Mouse (Mus musculus) CH12.LX (cell line): Measurements from ENCODE around the gene Sec24c. TPM values are rescaled to one million over a fixed set of nuclear protein-coding genes. Genes with fewer than 3 reads are reported as not detected.

Source experiments
- DNase-seq: peaks from one replicate; pipeline ENCODE4 v3.0.0-alpha.2; 2013; ENCODE audit errors: extremely low read depth
- H3K27ac ChIP-seq: 2 replicates; pipeline ENCODE4 v1.5.1; 2012; ENCODE audit warnings: low read depth, mild to moderate bottlenecking, control low read depth, moderate library complexity; ENCODE audit not compliant: insufficient read depth
- H3K27me3 ChIP-seq: replicated peaks from 2 replicates; pipeline ENCODE3; 2012; ENCODE audit warnings: inconsistent platforms
- H3K36me3 ChIP-seq, 2 experiments: replicated peaks in 1 of 2; 2 replicates each; pipeline versions ENCODE3 to v1.6.1; 2012; ENCODE audit warnings: inconsistent platforms in 1 of 2, low read length in 1 of 2, mild to moderate bottlenecking in 1 of 2, mixed read lengths in 1 of 2, moderate library complexity in 1 of 2; ENCODE audit not compliant: control insufficient read depth in 1 of 2, insufficient read depth in 1 of 2
- H3K4me1 ChIP-seq, 2 experiments: 2 replicates each; pipeline ENCODE4 v1.6.1; 2012; ENCODE audit warnings: inconsistent platforms in 1 of 2, moderate library complexity in 1 of 2; ENCODE audit not compliant: insufficient read depth in 2 of 2, control insufficient read depth in 1 of 2
- H3K4me2 ChIP-seq: 2 replicates; pipeline ENCODE4 v1.6.1; 2012; ENCODE audit warnings: low read depth, mild to moderate bottlenecking, control low read depth; ENCODE audit not compliant: poor library complexity, insufficient read depth, severe bottlenecking
- H3K4me3 ChIP-seq, 3 experiments: fragments of 150-350 bp in 1 of 3; sonication (generic) in 1 of 3; replicated peaks in 1 of 3; 2 replicates each; pipeline versions ENCODE3 to v1.5.1; 2011 to 2012; ENCODE audit warnings: low read depth in 2 of 3, low read length in 2 of 3, mild to moderate bottlenecking in 2 of 3, moderate library complexity in 2 of 3, control low read depth in 1 of 3, improper control_type of control experiment in 1 of 3, inconsistent platforms in 1 of 3, mixed read lengths in 1 of 3; ENCODE audit not compliant: poor library complexity in 1 of 3
- H3K79me2 ChIP-seq: replicated peaks from 2 replicates; pipeline ENCODE4 v1.6.1; 2012; ENCODE audit warnings: mild to moderate bottlenecking, moderate library complexity; ENCODE audit not compliant: control insufficient read depth, poor library complexity, insufficient read depth, severe bottlenecking; ENCODE audit errors: extremely low read depth
- H3K9ac ChIP-seq: 2 replicates; pipeline ENCODE4 v1.6.1; 2012; ENCODE audit warnings: low read depth, mild to moderate bottlenecking, control low read depth, moderate library complexity; ENCODE audit not compliant: insufficient read depth
- H3K9me3 ChIP-seq: replicated peaks from 2 replicates; pipeline ENCODE3; 2012; ENCODE audit warnings: low read length, inconsistent platforms, mixed read lengths
- BHLHE40 ChIP-seq: IDR thresholded peaks from 2 replicates; pipeline ENCODE4 v1.6.1; 2011; ENCODE audit warnings: mild to moderate bottlenecking, low read depth, low read length, improper control_type of control experiment
- CHD1 ChIP-seq: IDR thresholded peaks from 2 replicates; pipeline ENCODE4 v1.6.1; 2012; ENCODE audit warnings: low read depth, low read length, improper control_type of control experiment, inconsistent platforms
- CHD2 ChIP-seq: IDR thresholded peaks from 2 replicates; pipeline ENCODE4 v1.6.1; 2011; ENCODE audit warnings: low read length, improper control_type of control experiment
- CTCF ChIP-seq, 2 experiments: IDR thresholded peaks in 1 of 2; conservative IDR thresholded peaks in 1 of 2; 2 replicates each; pipeline ENCODE4 v1.5.1; 2011 to 2012; ENCODE audit warnings: low read depth in 2 of 2, low read length in 2 of 2, improper control_type of control experiment in 1 of 2, inconsistent platforms in 1 of 2, mild to moderate bottlenecking in 1 of 2, moderate library complexity in 1 of 2
- ELF1 ChIP-seq: IDR thresholded peaks from 2 replicates; pipeline ENCODE4 v1.6.1; 2014; ENCODE audit warnings: low read depth, mild to moderate bottlenecking, inconsistent platforms, low read length, improper control_type of control experiment
- EP300 ChIP-seq: IDR thresholded peaks from 2 replicates; pipeline ENCODE4 v1.6.1; 2011; ENCODE audit warnings: low read length, improper control_type of control experiment
- HCFC1 ChIP-seq: IDR thresholded peaks from 2 replicates; pipeline ENCODE4 v1.6.1; 2012; ENCODE audit warnings: low read depth, mild to moderate bottlenecking, inconsistent platforms, low read length, improper control_type of control experiment
- IRF4 ChIP-seq: IDR thresholded peaks from 2 replicates; pipeline ENCODE4 v1.6.1; 2014; ENCODE audit warnings: low read depth, mild to moderate bottlenecking, inconsistent platforms, low read length, improper control_type of control experiment
- JUN ChIP-seq: IDR thresholded peaks from 2 replicates; pipeline ENCODE4 v1.6.1; 2011; ENCODE audit warnings: low read depth, mild to moderate bottlenecking, low read length, improper control_type of control experiment, moderate library complexity; ENCODE audit not compliant: insufficient read depth
- MAX ChIP-seq: IDR thresholded peaks from 2 replicates; pipeline ENCODE4 v1.6.1; 2011; ENCODE audit warnings: low read length, improper control_type of control experiment
- MAZ ChIP-seq: IDR thresholded peaks from 2 replicates; pipeline ENCODE4 v1.6.1; 2012; ENCODE audit warnings: low read depth, mild to moderate bottlenecking, inconsistent platforms, low read length, improper control_type of control experiment, moderate library complexity
- MEF2A ChIP-seq: IDR thresholded peaks from 2 replicates; pipeline ENCODE4 v1.6.1; 2014; ENCODE audit warnings: low read depth, mild to moderate bottlenecking, inconsistent platforms, low read length, improper control_type of control experiment, borderline replicate concordance
- MXI1 ChIP-seq: IDR thresholded peaks from 2 replicates; pipeline ENCODE4 v1.6.1; 2011; ENCODE audit warnings: mild to moderate bottlenecking, low read depth, low read length, improper control_type of control experiment
- MYC ChIP-seq: IDR thresholded peaks from 2 replicates; pipeline ENCODE4 v1.6.1; 2011; ENCODE audit warnings: low read depth, mild to moderate bottlenecking, improper control_type of control experiment, low read length
- NELFE ChIP-seq: IDR thresholded peaks from 2 replicates; pipeline ENCODE4 v1.6.1; 2011; ENCODE audit warnings: low read depth, low read length, improper control_type of control experiment
- NRF1 ChIP-seq: IDR thresholded peaks from 2 replicates; pipeline ENCODE4 v1.6.1; 2014; ENCODE audit warnings: low read depth, mild to moderate bottlenecking, inconsistent platforms, low read length, improper control_type of control experiment, moderate library complexity
- PAX5 ChIP-seq: IDR thresholded peaks from 2 replicates; pipeline ENCODE4 v1.6.1; 2012; ENCODE audit warnings: low read length, inconsistent platforms, mixed read lengths
- POLR2A ChIP-seq: IDR thresholded peaks from 2 replicates; pipeline ENCODE4 v1.6.1; 2011; ENCODE audit warnings: low read depth, mild to moderate bottlenecking, improper control_type of control experiment, low read length
- POLR2AphosphoS2 ChIP-seq: IDR thresholded peaks from 2 replicates; pipeline ENCODE4 v1.6.1; 2011; ENCODE audit warnings: low read depth, low read length, improper control_type of control experiment
- RAD21 ChIP-seq: IDR thresholded peaks from 2 replicates; pipeline ENCODE4 v1.6.1; 2011; ENCODE audit warnings: low read depth, mild to moderate bottlenecking, low read length, improper control_type of control experiment, moderate library complexity
- SIN3A ChIP-seq: IDR thresholded peaks from 2 replicates; pipeline ENCODE4 v1.6.1; 2012; ENCODE audit warnings: low read length, improper control_type of control experiment, inconsistent platforms
- TBP ChIP-seq: conservative IDR thresholded peaks from 2 replicates; pipeline ENCODE4 v1.6.1; 2011; ENCODE audit warnings: low read depth, low read length, improper control_type of control experiment
- USF2 ChIP-seq: conservative IDR thresholded peaks from 2 replicates; pipeline ENCODE4 v1.6.1; 2011; ENCODE audit warnings: low read depth, low read length, improper control_type of control experiment
- ZKSCAN1 ChIP-seq: IDR thresholded peaks from 2 replicates; pipeline ENCODE4 v1.6.1; 2012; ENCODE audit warnings: low read depth, inconsistent platforms, low read length, improper control_type of control experiment, borderline replicate concordance
- ZMIZ1 ChIP-seq: IDR thresholded peaks from 2 replicates; pipeline ENCODE4 v1.6.1; 2012; ENCODE audit warnings: low read depth, mild to moderate bottlenecking, inconsistent platforms, low read length, improper control_type of control experiment
- ZNF384 ChIP-seq: IDR thresholded peaks from 2 replicates; pipeline ENCODE4 v1.6.1; 2012; ENCODE audit warnings: low read depth, low read length, improper control_type of control experiment, inconsistent platforms
- dilution Hi-C: fragments of 300-500 bp; cut with MboI; formaldehyde crosslinking; loops from 2 replicates; pipeline ENCODE4 v1.14.3; 2020; ENCODE audit warnings: low sequenced_read_pairs; ENCODE audit not compliant: extremely low pct_unique_long_range_greater_than_20kb, extremely low pct_ligation_motif_present
- in situ Hi-C: fragments of 300-500 bp; cut with MboI; formaldehyde crosslinking; loops from 3 replicates; pipeline ENCODE4 v1.14.3; 2019; ENCODE audit warnings: low sequenced_read_pairs, low pct_ligation_motif_present, low pct_unique_long_range_greater_than_20kb, mixed read lengths
- polyA plus RNA-seq: library from polyadenylated mRNA; unstranded; fragments of >175 nt; gene quantifications from 2 replicates; pipeline ENCODE4 v1.2.1, GENCODE M21; 2012; ENCODE audit warnings: low read depth; ENCODE audit not compliant: insufficient read length
- total RNA-seq, 2 experiments: library from RNA; depleted of rRNA; stranded (reverse); fragments of 300-350 nt in 1 of 2; fragments of >200 nt in 1 of 2; gene quantifications; 2 replicates each; pipeline ENCODE4 v1.2.3; 2012 to 2014

Gene Sec24c
- total and polyA plus RNA-seq, 3 experiments, result 51.2 to 122 (median 95.9) TPM

DNA sequence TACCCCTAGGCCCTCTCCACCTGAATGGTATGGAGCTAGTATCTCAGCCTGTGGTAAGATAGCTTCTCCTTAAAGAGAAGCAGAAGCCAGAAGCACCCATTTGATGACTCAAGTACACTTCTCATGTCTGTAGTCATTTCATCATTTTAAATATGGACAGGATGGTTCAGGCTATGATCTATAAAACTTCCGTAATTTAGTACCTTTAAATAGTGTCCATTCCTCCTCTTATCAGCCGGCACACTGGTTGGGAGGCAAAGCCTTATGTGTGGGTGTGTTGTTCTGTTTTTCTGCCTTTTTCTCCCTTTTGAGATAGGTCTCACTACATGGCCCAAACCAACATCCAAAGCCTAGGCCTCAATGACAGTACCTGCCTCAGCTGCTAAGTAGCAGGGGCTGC is 24.4 kb downstream of the Sec24c start:
- TF ChIP-seq USF2 (no peak), CHD1 (no peak), RAD21 (no peak), CTCF (conservative IDR thresholded peaks at IDR 0.05 in 1 of 2, IDR thresholded peaks at IDR 0.05 in 1 of 2; ENCODE audit: low read depth in 2 of 2, low read length in 2 of 2) (no peak), POLR2AphosphoS2 (no peak)
- 0 out of 2 replicates have a peak overlapping the region, but pooled peaks have one; percentile 20 for H3K9ac ChIP-seq
- no peak overlapping the region for H3K4me3 ChIP-seq
- H3K79me2 ChIP-seq, result peaks cover 79% of the 10 kb centered on the region
- dilution Hi-C loops, result no loop called here
- 0 out of 2 replicates have a peak overlapping the region, but pooled peaks have one; percentile 4 for H3K4me2 ChIP-seq
- DNase-seq, result no peak
- in situ Hi-C loops, result no loop called here
- H3K27me3 ChIP-seq, result no peaks in the 10 kb centered on the region
- H3K36me3 ChIP-seq, result peaks cover 7 to 57% of the 10 kb centered on the region in 2 experiments
- no peak overlapping the region for H3K27ac ChIP-seq
- no peaks in the 10 kb centered on the region for H3K9me3 ChIP-seq
- H3K4me1 ChIP-seq, result peaks cover 18 to 65% of the 10 kb centered on the region in 2 experiments

DNA sequence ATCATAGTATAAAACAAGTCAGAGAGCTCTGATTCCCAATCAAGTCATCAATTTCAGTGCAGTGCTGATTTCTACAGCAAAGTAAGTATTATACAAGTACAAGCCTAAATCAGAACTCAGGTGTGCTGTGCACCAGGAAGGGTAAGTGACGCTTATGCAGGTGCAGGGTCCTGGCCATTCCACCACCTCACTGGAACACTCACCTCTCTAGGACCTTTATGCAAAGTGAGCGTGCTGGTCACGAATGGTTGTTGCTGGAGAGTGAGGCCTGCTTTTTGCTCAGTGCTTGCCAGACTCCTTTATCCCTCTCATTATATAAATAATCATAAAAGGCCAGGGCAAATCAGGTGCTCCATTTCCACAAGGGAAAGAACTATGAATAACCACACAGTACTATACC is 26.3 kb downstream of the Sec24c start:
- in situ Hi-C loops (no loop called here), dilution Hi-C loops (no loop called here)
- Histone ChIP-seq H3K4me3 (no peak overlapping the region), H3K9ac (peak overlapping the region; percentile 37; the same call in 1 of the 2 replicates), H3K4me1 (peaks cover 8 to 60% of the 10 kb centered on the region in 2 experiments; a peak in 3 of 4 replicates)
- TF ChIP-seq MYC (no peak), EP300 (no peak), BHLHE40 (peak; percentile 72)
- TF ChIP-seq, all 38 proteins: peak for 1
- H3K36me3 ChIP-seq, result peaks cover 9 to 56% of the 10 kb centered on the region in 2 experiments
- peak overlapping the region; percentile 96; the same call in 1 of the 2 replicates for H3K4me2 ChIP-seq
- no peak overlapping the region for H3K27ac ChIP-seq
- H3K9me3 ChIP-seq, result no peaks in the 10 kb centered on the region
- H3K27me3 ChIP-seq, result no peaks in the 10 kb centered on the region
- DNase-seq, result no peak
- peaks cover 83% of the 10 kb centered on the region for H3K79me2 ChIP-seq

DNA sequence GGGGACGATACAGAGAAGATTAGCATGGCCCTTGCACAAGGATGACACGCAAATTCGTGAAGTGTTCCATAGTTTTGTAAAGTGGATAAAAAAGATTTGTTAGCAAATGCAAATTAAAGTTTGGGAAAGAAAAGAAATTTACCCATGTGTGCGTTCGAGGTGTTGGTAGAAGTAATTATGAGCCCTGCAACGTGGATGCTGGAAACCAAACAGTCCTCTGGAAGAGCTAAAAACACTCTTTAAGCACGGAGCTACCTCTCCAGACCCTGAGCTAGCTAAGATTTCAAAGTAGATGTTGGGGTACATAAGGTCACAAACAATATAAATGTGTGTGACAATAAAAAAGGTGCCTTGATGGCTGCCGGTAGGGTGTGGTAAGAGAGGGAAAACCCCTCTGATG is 27.4 kb downstream of the Sec24c start:
- H3K36me3 ChIP-seq, result peaks cover 9 to 50% of the 10 kb centered on the region in 2 experiments
- peak overlapping the region; percentile 96 for H3K4me2 ChIP-seq
- in situ Hi-C loops (no loop called here), dilution Hi-C loops (no loop called here)
- 0 out of 2 replicates have a peak overlapping the region, but pooled peaks have one; percentile 33 for H3K27ac ChIP-seq
- H3K4me3 ChIP-seq, result peak overlapping the region; percentile 79 to 96 (median 94)
- no peaks in the 10 kb centered on the region for H3K9me3 ChIP-seq
- H3K79me2 ChIP-seq, result peaks cover 73% of the 10 kb centered on the region
- H3K27me3 ChIP-seq, result no peaks in the 10 kb centered on the region
- H3K4me1 ChIP-seq, result peaks cover 3 to 53% of the 10 kb centered on the region in 2 experiments; a peak in 3 of 4 replicates
- peak overlapping the region; percentile 90 for H3K9ac ChIP-seq
- no peak for DNase-seq
- TF ChIP-seq MXI1 (peak; percentile 58; the same call in 1 of the 2 replicates), NRF1 (no peak), CHD2 (no peak), EP300 (no peak), ZMIZ1 (no peak), POLR2A (no peak), SIN3A (no peak), ELF1 (no peak), MEF2A (no peak), JUN (no peak), RAD21 (no peak), IRF4 (no peak), NELFE (no peak), ZKSCAN1 (no peak), MAX (0 out of 2 replicates have a peak, but pooled peaks have one; percentile 32), PAX5 (no peak), CTCF (conservative IDR thresholded peaks at IDR 0.05 in 1 of 2, IDR thresholded peaks at IDR 0.05 in 1 of 2; ENCODE audit: low read depth in 2 of 2, low read length in 2 of 2) (no peak), HCFC1 (peak; percentile 16; the same call in 1 of the 2 replicates), ZNF384 (no peak), MAZ (no peak), TBP (0 out of 2 replicates have a peak, but pooled peaks have one; percentile 4), POLR2AphosphoS2 (no peak)
